Mouse (Mus musculus): Measurements from ENCODE around the gene Arl5c. TPM values are rescaled to one million over a fixed set of nuclear protein-coding genes. Genes with fewer than 3 reads are reported as not detected.

Gene Arl5c
- total RNA-seq, 2 experiments from 2014 or later = 1.5 to 1.6 TPM

DNA sequence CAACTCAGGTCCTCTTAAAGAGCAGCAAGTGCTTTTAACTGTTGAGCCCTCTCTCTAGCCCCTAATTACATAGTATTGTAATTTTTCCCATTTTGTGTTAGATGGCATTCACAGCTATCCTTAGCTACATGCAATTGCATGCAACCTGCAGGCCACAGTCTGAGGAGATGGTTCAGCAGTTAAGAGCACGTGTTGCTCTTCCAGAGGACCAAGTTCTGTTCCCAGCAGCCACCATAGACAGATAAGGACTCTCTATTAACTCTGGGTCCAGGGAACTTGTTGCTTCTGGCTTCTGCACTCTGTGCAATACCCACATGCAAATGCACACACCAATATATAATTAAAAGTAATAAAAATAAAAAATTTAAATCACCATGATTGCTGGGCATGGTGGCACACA is 710 bp upstream of the Arl5c start:
- DNase-seq (ENCODE audit: low spot score in 2 of 2) = no peak

DNA sequence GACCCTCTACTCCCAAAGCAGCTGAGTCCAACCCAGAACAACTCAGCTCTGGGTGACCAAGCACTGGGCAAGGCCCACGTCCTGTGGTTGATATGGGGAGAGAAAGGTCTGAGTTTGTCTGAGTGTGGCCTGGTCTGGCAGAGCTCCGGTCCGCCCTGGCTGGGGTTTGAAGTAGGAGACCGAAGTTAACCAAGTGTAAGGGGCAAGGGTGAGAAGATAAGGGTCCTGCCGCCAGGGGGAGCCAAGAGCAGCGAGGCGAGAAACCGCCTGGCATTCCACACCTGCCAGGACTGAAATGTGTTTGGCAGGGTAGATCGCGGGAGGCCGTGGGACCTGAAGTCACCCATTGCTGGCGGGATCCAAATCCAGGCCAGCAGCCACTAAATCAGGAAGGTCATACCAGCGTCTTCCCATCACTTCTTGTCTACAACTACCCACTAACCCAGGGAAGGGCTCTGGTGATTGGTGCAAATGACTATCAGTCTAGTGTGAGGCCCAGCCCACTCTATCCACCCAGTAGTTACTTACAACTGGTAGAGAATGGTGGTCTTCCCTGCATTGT is 1.4 kb downstream of the Arl5c start:
- peak in 1 of 2 experiments; percentile 66 for DNase-seq (ENCODE audit: low spot score in 2 of 2)

DNA sequence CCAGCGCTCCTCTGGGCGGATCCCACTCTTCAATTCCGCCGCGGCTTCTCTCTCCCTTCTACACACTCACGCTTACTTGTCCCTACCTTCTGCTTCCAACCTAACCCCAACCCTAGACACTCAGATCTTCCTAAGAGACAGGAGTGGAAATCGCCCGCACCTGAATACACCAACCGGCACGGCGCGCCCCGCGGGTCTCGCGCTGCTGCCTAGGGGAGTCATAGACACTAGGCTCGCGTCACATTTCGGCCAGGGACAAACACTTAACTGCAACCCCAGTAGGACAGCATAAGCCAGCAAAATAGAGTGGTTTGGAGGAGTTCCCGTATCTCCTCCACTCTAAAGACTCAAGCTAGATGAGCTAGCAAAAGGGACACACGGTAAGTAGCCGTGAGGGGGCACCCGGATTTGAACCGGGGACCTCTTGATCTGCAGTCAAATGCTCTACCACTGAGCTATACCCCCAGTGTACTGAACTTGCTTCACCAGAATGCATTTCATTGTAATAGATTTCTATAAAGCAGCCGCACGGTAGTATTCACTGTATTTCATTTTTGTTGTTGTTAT is 7.4 kb downstream of the Arl5c start:
- DNase-seq (ENCODE audit: low spot score in 2 of 2) = peak; percentile 87 to 94

DNA sequence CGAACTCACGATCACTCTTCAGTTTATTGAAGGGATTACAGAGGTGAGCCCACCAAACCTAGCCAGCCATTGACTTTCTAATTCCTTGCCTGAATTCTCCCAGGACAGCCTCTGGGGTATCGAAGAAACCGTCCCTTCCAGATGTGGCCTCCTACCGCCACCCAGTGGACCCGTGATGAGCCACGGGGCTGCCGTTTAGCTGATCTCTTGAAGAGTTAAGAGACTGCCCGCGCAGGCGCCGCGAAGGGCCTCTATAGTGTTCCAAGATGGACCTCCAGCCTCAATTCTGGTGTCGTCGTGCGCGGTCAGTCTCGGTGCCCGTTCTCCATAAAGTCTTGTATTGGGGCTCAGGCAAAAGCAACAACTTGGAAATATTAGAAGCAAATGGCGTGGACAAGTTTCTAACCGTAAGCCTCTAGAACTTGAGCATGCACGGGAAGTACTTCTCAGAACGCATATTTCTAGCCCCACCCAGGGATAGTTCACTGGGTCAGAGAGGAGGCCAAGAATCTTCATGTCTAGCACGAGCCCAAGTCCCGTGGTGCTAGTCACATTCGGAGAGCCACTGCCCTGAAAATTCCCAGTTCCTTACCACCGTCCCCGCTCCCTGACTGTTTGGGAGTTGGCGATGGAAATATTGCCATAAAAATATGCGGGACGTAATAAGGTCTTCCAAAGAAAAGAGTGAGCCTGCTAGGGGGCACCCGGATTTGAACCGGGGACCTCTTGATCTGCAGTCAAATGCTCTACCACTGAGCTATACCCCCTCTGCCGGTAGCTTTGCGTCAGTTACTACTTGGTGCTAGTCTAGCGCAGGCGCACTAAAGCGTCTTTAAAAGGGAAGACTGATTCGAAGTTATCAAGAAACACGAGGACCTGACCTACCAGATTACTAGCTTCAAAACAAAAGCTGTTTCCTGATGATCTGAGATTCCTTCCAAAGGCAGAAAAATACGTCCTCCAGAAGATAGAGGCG is 8.1 kb downstream of the Arl5c start:
- peak; percentile 97 for DNase-seq (ENCODE audit: low spot score in 2 of 2)

DNA sequence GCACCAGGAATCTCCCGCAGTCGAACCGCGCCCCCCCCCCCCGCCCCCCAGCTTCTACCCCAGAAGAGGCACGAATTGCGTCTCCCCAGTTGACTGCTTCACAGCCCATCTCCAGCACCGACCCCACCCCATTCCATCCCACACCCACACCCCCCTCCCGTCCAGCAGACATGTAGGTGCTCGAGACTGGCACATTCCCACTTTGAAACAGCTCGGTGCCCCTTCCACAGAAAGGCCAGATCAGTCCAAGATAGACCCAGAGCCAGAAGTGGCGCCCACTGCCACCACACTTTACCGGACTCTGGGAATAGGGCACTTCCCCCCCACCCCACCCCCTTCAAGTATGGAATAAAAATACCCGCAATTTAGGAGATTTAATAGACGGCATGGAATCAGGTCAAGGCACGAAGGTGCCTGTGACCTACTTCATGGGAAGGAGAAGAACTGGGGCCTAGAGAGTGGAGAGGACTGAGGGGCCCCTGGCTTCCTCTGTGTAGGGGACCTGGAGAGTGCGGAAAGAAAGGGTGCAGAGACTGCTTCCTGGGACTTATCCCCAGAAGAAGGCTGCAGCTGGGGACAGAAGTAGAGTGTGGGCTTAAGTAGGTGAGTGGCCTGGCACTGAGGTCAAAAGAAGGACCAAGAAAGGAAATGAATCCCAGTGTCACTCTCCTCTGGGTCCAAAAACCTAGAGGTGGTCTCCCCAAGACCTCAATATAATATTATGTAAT is 9.1 kb downstream of the Arl5c start:
- DNase-seq (ENCODE audit: low spot score in 2 of 2) = no peak

DNA sequence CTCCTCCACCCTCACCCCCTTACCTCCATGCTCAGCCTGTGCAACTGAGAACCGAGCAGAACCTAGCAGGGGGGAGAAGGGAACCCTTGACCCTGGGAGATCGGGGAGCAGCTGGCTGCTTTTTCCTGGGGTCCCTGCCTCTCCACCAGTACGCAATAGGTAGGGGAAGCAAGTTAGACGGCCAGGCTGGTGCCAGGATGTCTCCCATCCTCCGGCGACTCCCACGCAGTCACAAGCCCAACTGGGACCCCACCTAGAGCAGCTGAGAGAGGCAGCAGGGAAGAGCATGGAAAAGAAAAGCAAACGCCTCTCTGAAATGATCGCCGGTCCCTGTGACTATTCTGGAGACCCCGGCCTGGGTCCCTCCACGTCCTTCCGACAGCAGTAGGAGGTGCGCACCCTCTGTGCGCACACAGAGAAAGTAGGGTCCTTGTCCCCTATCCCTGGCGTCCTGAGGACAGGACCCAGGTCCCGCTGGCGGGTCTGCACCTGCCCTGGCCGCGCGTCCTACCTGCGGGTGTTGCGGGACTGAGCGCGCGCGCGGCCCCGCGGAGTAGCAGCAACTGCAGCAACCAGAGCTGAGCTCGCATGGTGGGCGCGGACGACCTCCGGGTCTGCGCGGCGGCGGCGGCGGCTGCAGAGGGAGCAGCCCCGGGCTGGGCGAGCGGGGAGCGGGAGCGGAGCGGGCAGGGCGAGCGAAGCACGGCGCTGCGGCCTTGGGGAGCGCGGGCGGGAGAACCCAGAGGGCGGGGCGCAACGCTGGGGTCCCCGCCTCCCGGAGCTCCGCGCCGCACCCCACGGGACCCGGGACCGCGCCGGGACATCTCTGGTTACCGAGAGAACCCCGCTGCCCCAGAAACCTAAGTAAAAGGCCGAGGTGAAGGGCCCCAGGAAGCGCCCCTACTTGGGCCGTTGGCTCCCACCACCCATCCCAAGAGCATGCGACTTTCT is 10.0 kb downstream of the Arl5c start, which contains the start of gene Plxdc1:
Gene Plxdc1, minus strand, starts transcription at position 718 of the 951 bp plus-strand sequence.
- no peak for DNase-seq (ENCODE audit: low spot score in 2 of 2)

DNA sequence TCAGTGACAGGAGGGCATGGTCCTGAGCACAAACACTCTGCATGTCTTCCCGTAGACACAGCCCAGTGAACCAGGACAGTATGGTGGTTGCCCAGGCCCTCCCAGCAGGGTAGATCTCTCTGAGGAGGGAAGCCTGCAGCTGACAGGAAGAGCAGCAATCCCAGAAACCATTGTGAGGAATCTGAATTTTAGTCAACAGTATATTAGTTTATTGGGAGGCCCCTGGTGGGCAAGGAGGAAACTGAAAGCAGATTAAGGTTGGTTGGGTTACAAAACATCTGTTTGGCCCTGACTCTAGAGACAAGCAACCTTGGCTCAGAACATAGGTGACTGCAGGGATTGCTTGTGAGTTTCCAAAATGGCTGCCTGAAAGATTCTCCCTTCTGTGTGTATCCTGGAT is 12.0 kb downstream of the Arl5c start:
- DNase-seq (ENCODE audit: low spot score in 2 of 2) = no peak

DNA sequence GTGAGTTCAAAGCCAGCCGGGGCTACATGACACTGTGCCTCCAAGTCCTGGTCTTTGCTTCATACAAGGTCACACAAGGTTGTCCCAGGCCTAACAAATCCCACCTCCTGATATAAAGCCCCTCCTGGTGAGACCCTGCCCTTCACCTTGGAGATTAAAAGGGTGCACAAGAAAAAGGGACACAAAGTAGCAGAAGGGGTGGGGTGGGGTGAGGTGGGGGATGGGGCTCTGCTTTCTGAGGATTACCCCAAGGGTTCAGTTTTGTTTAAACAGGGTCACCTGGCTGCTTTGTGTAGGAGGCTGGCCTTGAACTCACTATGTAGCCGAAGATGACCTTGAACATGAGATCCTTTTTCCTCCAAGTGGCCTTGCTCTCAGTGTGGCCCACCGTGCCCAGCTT is 12.5 kb downstream of the Arl5c start:
- no peak for DNase-seq (ENCODE audit: low spot score in 2 of 2)

DNA sequence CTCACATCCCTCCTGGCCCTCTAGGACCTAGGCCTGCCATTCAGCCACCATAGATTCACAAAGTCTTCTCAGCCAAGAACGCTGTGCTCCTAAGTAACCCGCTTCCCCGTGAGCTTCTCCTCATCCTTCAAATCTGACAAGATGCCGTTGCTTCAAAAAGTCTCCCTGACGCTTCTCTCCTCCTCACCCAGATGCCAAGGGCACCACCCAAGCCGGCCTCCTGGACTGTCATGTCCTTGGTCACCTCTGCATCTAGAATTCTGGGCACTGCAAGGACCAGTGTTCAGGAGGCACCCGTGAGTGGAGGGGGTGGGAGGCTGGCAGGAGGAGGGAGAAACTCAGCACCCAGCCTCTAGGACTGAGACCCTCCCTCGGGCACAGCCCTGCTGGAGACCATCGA is 13.3 kb downstream of the Arl5c start:
- DNase-seq (ENCODE audit: low spot score in 2 of 2) = no peak

DNA sequence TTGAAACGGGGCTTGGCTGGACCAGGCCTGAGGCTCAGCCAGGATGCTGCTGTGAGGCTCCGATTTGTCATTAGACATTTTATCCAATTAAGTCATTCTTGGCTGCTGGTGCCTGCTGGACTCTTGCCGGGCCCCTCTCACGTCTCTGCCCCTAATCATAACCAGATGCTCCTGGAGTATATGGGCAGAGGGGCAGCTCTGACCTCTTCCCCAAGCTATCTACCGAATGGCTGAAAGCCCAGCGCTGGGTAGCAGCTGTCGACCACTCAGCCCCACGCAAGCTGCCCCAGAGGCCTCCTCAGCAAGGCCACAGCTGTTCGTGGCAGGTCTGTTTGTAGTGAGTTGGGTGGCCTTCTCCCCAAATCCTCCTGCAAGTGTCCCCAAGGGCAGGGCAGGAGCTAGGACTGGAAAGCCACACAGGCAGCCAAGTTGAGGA is 15.4 kb downstream of the Arl5c start:
- no peak for DNase-seq (ENCODE audit: low spot score in 2 of 2)

DNA sequence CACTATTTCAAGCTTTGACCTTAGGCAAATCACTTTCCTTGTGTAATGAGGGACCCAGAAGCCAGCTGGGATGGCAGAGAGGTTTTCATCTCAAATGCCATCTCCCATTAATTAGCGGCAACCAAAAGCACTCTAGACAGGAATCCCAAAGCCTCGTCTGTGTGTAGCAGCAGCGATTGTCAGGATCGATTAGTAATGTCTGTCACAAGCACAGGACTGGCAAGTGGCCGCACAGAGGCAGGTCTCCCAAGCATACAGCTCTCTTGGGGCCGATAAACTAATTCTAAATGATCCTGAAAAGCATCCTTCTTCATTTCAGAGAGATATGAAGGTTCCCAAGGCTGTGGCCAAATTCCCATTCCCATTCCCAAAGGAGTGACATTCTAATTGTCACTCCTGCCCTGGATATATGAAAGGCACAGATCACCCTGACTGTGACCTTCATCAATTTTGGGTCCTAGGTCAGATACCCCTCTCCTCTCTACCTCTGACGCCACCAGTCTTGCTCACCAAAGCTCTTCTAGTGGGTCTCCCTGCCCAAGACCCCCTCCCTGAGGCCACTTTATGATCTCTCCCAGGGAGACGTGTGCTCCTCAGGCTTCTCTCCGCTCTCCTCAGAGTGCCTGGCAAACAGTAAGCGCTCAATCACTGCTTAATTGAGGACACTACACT is 16.0 kb downstream of the Arl5c start:
- DNase-seq (ENCODE audit: low spot score in 2 of 2) = no peak

DNA sequence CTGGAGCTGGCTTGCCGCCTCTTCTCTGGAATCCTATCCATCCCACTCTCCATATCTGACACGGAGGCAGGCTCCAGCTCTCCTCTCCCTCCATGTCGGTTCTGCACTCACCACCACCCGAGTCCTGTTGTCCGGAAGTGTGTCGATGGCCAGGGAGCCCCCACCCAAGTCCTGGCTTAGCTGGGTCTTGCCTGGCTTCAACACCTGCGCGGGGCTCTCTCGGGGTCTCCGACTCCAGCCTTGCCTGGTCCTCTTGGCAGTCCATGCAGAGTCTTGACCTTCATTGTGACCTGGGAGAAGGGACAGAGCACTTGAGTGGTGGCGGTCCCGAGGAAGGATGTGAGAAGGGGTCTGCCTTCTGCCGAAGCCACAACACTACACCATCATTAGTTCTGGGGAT is 17.6 kb downstream of the Arl5c start:
- DNase-seq (ENCODE audit: low spot score in 2 of 2) = no peak

DNA sequence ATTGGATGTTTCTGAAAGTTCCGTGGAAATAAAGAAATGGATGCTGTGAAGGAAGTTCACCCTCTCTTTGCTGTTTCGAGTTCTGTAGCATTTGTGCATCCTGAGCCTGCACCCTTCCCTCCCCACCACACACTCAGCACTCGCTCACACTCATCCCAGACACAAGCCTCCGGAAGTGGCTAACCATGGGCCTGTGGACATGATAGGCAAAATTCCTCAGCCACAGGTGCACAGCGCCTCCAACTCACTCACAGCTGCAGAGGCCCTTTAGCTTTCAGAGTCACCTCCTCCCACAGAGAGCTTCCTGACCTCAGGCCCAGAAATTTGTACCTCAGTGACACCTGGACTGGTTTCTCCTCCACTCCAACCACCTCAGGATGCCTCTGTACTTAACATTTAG is 18.2 kb downstream of the Arl5c start:
- DNase-seq (ENCODE audit: low spot score in 2 of 2) = no peak

DNA sequence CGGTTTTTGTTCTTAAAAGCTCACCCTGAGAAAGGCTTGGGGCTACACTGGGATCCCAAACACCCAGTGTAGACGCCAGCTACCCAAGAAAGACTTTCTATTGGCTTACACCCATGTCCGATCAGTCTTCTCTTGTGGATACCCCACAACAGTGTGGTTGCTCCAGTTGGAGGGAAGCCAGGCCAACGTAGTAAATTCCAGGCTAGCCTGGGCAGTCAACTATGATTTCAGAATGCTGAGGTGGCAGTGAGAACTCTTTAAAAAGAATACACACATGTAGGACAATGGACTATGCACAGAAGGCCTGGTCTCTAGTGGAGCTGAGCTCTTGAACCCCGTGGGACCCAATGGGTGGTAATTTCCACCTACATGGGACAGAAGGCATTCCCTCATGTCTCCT is 21.2 kb downstream of the Arl5c start:
- DNase-seq (ENCODE audit: low spot score in 2 of 2) = no peak

DNA sequence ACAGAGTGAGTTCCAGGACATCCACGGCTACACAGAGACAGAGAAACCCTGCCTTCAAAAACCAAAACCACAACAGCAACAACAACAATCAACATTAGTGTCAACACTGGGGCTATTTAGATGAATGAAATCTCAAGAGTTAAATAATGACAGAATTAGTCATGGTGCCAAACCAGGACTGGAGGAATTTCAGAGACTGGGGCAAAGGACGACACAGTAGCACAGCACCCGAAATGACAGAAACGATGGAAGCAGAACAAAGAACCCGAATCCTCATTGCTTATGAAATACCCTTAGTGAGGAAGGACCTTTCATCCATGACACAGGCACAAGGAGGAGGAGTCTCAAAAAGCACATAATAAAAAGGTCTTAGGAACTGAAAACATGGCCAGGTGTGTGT is 21.8 kb downstream of the Arl5c start:
- no peak for DNase-seq (ENCODE audit: low spot score in 2 of 2)

DNA sequence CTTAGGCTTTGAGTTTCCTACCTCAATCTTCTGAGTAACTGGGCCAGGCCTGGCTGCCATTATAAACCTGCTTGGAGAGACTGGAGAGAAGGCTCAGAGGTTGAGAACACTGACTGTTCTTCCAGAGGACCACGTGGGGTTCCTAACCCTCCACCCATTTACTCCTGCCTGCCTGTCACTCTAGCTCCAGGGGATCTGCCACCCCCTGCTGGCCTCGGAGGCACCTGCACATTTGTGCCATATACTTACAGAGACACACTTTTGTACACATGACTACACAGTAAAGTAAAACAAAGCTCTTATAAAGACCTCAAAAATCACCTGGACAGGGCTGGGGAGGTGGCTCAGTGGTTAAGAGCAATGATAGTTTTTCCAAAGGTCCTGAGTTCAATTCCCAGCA is 23.5 kb downstream of the Arl5c start:
- no peak for DNase-seq (ENCODE audit: low spot score in 2 of 2)

DNA sequence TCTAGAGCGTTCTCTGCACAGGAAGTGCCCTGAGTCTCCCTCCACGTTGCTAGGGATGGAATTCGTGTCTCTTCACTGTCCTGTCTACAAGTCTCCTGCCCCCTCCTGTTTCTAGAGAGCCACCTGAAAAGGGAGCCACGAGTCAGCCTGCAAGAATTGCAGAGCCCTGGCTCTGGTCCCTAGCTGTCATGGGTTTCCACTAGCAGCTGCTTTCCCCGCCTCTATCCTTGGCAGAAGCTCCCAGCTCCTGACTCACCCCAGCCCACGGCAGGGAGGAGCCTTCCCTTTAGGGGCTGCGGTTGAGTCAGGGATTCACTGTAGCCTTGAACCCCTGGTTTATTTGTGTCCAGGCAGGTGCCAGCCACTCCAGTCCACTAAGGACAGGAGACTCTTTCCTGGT is 24.7 kb downstream of the Arl5c start:
- peak; percentile 73 to 81 for DNase-seq (ENCODE audit: low spot score in 2 of 2)

DNA sequence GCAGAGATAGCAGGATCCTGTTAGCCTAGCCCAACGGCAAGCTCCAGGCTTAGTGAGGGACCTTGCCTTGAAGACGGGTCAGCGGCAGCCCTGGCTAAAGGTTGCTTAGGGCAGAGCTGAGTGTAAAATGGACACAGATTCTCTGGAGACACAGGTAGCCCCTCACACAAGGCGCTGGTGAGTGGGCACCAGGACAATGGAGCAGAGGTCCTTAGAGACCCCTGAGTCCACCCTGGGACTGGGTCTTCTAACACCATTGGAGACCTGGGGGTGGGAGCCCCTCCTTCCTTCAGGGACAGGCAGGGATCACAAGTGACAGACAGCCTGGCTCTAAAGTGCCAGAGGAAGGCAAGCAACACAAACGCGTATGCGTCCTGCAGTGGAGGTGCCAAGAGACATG is 25.2 kb downstream of the Arl5c start:
- DNase-seq (ENCODE audit: low spot score in 2 of 2) = no peak

DNA sequence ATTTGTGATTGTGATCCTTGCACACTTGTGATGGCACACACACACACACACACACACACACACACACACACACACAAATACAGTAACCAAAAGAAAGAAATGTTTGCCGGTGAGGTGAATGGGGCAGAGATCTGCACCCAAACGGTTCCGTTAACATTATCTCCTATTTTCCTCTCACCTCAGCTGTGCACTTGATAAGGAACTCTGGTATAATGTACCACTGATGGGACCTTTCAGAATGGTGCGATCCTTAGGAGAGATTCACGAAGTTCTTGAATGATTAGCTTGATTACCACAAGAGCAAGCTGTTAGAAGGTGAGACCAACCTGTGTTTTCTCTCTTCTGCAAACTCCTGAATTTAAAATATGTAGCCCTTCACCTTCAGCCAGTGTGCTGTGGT is 27.6 kb downstream of the Arl5c start:
- DNase-seq (ENCODE audit: low spot score in 2 of 2) = no peak

DNA sequence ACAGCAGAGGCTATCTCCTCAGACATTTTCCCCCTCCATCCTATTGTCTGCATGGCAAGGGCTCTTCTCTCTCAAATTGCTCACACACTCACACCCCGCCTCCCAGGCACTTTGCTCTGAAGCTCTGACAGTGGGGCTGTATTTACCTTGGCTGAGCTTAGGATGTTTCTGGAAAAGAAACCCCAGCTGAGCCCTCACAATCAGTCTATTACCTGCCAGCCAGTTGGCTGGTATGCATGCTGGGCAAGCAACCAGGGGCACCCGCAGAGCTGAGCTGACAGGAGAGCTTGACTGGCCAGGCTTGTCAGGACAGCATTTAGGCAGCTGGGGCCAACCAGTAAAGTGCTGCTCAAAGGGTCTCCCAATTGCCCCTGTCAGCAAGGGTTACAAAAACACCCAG is 28.9 kb downstream of the Arl5c start:
- DNase-seq (ENCODE audit: low spot score in 2 of 2) = no peak
